Mouse (Mus musculus): ENCODE data around the gene Slitrk4. TPM values are rescaled to one million over a fixed set of nuclear protein-coding genes. Genes with fewer than 3 reads are reported as not detected.

Gene Slitrk4
- 10 to 100 TPM; 30.6 to 34.1 TPM for total RNA-seq (2021)

DNA sequence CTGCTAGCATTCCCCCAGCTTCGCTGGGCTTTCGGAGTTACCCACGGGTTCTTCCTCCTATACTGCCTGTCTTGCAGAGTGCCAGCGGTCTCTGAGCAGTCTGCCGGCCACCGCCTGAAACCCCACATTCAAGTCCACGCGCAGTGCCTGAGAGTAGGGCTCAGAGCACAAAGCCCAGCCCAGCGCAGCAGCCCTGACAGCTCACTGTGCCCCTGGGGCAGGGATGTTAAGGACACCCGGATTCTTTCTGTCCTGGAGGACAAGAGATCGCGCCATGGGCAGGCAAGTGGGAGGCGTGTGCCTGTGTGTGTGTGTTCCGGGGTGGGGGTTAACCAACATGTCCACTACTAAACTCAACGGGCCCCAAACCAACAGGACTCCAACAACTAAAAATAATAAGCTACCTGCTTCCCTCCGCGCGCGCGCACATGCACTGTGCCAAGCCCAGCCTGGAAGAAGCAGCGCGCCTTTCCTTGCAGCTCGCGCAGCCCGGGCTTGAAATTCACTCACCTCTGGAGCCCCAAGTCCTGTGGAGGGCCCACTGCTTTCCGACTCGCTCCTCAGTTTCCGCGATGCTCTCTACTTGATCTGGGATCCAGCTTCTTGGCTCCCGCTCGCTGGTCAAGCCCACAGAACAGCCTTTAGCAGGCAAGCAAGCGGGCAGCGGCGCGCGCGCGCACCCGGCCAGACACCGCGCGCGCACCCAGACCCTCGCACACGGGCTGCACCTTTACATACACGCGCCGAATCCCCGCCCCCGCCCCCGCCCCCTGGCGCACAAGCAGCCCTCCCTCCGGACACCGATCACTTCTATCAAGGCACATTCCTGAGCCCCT, at the start of gene Slitrk4:
Gene Slitrk4 (minus strand): TSS at position 707 of the 836 bp plus-strand sequence.
- peak; percentile 46 for DNase-seq

DNA sequence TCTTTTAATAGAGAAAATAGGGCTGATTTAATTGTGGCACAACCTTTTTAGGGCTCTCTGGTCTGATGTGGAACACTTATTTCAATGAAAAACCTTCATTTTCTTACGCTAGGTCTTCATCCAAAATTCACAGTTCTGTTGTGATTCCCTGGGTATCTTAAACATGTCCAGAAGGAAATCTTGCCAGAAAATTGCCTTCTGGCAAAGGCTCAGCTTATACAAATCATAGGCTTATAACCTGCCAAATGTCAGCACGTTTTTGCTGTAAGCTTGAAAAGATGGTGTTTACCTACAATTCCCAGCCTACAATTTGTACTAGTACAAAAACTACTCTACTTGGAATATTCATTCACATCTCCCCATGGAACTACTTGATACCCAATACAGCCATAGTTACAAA, 42.7 kb upstream of the Slitrk4 start:
- no peak for DNase-seq
- intact Hi-C loops (cut with DNase I), result no loop called here

More for the DNA sequence above, at the start of gene Slitrk4:
- intact Hi-C loops (cut with DNase I), result no loop called here

DNA sequence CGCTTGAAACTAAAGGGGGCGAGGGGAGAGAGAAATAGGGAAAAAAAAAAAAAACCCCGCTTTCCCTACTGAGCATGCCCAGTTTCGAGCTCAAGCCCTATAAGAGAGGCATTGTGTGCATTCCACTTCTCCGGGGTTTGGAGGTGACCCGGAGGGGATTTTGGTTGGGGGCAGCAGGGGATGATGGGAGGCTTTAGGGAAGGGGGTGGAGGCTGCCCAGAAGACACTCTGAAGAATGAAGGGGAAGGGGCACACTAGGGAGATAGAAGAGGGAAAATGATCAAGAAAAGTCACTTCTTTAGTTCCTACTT, 1.1 kb upstream of the Slitrk4 start:
- peak; percentile 21 for DNase-seq
- intact Hi-C loops (cut with DNase I), result no loop called here

DNA sequence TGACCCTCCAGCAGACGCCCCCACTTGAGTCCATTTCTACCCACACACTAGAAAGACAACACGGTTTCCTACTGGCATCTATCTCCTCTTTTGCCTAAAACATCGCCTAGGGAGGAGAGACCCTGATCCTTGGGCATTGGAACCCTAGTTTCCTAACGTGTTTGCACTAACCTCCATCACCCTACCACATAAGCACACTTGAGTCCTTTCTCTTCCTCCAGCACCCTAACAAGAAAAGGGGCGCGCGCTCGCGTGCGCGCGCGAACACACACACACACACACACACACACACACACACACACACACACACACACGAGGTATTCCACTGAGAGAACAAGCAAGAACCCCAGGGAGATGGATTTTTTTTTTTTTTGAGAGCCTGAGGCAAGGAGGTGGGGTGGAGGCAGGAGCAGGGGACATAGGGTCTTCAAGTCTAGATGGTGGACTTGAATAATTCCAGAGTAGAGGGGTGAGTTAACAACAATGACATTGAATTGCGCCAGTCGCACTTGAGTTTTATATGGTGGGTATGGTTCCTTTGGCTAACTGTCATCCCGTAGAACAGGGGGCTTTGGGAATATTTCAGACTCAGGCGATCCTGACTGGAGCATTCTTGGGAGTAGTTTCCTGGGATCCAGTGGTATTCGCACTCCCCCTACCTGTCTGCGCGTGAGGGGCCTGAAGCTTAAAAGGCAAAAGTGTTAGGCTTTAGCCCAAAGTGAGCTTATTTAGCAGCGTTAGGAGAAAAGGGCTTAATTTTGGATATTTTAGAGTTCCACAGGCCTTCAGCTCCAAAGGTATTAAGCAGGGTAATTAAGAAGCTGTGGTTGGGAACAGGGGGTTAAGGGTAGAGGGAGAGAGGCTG, 562 bp upstream of the Slitrk4 start:
- intact Hi-C loops (cut with DNase I), result no loop called here
- peak; percentile 6 for DNase-seq

DNA sequence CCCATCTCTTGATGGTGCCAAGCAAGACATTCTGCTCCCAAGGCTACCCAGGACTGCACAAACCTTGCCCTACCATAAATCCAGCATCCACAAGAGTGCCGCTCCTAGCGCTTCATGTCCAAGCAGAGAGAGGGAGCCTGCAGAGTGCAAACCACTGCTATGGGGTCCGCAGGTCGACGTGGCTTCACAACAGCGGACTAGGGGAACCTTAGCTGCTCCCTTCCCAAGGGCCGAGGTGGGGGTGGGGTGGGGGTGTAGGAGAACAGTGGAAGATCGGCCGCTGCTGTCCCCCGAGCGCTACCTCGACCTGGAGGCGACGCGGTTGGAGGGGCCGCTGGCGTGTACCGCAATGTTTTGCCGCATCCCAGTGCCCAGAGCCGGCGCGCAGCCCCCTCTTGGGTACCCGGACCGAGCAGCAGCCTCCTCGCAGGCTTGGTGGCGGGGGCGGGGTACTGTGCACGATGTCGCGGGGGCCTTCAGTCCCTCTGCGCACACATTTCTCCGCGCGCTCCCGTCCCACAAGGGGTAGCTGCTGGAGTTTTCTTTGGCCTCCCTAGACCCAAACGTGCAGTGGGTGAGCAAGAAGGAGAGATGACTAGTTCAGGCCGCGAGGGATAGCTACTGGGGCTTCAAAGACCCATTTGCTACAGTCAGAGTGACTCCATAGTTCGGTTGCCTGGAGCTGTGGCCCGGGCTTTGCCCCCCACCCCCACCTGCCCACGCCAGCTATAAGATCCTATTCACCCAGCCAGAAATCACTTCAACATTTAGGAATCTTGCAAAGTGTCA, 1.1 kb downstream of the Slitrk4 start:
- DNase-seq, result peak; percentile 24
- intact Hi-C loops (cut with DNase I), result no loop called here

DNA sequence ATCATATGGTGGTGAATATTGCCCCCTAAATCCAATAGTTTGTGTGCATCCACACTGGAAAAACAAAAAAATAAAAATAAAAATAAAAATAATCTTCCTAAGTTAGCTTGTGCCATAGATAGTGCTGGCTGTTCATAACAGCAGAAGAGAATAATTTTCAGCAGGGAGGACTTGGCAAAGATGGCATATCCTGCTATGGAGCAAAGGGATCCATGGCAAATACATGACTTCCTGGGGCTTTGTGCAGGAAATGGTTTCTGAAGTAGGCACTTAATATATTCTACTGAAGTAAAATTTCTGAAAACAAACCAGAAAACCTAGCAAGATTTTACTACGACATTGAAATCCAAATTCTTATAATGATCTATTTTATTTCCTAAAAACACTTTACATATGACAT, 13.3 kb downstream of the Slitrk4 start:
- no peak for DNase-seq
- intact Hi-C loops (cut with DNase I), result no loop called here

Other genes starting within 250 kb of the Slitrk4 start
- not detected for gene Gm6760, start 124.8 kb downstream of the Slitrk4 start, total RNA-seq (2021)
- gene 3830417A13Rik, start 103.4 kb downstream of the Slitrk4 start, total RNA-seq (2021), result not detected